Mouse (Mus musculus): ENCODE results near the gene Cwc22.

DNA sequence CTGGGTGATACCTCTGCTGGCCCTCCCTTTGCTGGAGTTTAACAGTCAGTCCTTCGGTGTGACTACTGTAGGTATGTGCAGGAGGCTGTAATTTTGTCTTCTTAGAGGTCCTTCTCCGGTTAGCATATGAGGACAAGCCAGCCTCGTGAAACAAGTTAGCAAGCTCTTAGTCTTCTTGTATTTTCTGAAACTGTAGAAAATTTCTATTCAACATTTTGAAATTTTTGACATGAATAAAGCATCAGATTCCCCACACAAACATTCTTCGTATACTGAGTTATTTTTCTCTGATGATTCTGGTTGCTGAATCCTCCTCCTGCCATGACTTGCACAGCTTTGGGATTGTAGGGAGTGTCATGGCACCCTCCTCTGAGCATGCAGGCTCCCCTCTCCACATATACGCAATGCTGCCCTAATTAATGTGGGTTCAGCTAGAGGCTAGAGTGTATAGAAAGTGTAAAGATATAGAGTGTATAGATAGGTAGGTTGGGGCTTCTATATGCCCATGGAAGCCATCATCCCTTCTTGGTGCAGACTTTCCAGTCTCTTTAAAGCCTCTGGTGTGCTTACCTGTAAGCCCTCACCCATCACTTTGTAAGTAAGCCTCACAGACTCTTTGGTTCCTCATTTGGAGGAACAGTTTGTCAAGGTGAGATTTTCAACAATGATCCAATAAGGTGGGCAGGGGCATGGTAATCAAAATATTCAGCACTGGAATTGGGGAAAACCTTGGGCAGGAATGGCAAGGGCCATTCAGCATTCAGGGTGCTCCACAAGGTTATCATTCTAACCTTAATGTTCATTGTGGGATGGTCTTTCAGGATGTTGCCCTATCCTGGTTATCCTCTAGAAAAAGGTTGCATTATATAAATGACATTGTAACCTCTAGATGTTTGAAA is 64.6 kb downstream of the Cwc22 start:
- TF ChIP-seq EP300 (IDR thresholded peaks at IDR 0.05; ENCODE audit: low read depth) (no peak), CTCF (IDR thresholded peaks at IDR 0.05; ENCODE audit: low read depth) (no peak)

Measured in heart, postnatal 0 days (tissue).